Mouse (Mus musculus) olfactory bulb, adult 2 months (tissue): ENCODE measurements at regions not wholly inside any gene's neighbourhood (a gene's known extent, or its start where the extent isn't known, plus 50 kb on each side); places are given as distances from the start of the nearest gene placed in this dataset.

Experiments
- CTCF ChIP-seq: fragments of 200-500 bp; IDR thresholded peaks from 2 replicates; pipeline ENCODE4 v1.5.1; 2012; ENCODE audit warnings: low read depth, mild to moderate bottlenecking, low read length, moderate library complexity; ENCODE audit not compliant: insufficient read depth
- POLR2A ChIP-seq: fragments of 200-500 bp; IDR thresholded peaks from 2 replicates; pipeline ENCODE4 v1.6.1; 2012; ENCODE audit warnings: mild to moderate bottlenecking, low read depth, low read length, moderate library complexity; ENCODE audit not compliant: insufficient read depth

DNA sequence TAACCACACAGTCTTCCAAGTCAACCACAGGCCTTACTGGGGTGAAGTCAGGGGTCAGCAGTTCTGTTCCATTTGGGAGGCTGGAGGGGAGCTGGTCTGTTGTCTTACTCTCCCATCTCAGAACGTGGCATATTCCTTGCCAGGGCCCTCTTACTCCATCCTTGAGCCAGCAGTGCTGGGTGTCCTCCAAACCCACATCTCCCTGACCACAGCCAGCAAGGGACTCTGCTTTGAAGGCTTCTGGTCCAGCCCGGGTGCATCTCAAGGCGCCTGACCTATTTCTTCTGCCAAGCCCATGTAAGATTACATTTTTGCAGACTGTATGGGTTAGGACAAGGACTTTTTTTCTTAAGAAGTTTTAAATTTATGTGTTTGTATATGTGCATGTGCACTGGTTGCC is 100.1 kb upstream of the Klf14 start:
- no peak for TF ChIP-seq POLR2A
- TF ChIP-seq CTCF, result no peak
